Mouse (Mus musculus) C2C12 (cell line): ENCODE results near the gene Rbpj.

Experiments used
- CTCF ChIP-seq: IDR thresholded peaks from one replicate; pipeline ENCODE4 v1.5.1; 2011; ENCODE audit not compliant: control insufficient read depth, insufficient read depth, insufficient read length
- MYOG ChIP-seq: IDR thresholded peaks from one replicate; pipeline ENCODE4 v1.6.1; 2011; ENCODE audit not compliant: control insufficient read depth, insufficient read length; ENCODE audit errors: extremely low read depth

GRCm38 (mm10) chr5:53469777-53470131, 3.8 kb downstream of the Rbpj start:
- TF ChIP-seq CTCF = no peak
- no peak for TF ChIP-seq MYOG
